Mouse (Mus musculus) telencephalon, adult 2 months (tissue): ENCODE data around the gene Olfr135.

Source experiments
- DNase-seq: peaks from one replicate; pipeline ENCODE4 v3.0.0-alpha.2; 2011; ENCODE audit warnings: low read depth, low spot score

Gene Olfr135

DNA sequence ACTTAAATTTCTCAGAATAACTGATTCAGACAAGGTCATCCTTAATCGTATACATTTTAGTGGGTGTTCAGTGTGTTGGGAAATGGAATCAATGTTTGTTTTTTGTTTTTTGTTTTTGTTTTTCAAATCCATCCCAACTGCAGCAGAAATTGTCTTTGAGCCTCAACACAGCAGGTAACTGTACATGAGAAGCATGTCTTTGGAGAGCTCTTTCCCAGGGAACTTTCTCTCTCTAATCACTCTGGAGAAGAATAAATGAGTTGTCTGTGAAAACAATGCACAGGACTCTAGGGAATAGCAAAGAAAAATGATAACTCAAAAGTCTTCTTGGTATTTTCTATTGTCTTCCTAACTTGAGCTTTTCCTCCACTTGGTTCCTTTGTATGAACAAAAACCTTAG lies at the start of gene Olfr135:
Olfr135 (plus strand) TSS at position 301 of the 400 bp plus-strand sequence.
- no peak for DNase-seq

DNA sequence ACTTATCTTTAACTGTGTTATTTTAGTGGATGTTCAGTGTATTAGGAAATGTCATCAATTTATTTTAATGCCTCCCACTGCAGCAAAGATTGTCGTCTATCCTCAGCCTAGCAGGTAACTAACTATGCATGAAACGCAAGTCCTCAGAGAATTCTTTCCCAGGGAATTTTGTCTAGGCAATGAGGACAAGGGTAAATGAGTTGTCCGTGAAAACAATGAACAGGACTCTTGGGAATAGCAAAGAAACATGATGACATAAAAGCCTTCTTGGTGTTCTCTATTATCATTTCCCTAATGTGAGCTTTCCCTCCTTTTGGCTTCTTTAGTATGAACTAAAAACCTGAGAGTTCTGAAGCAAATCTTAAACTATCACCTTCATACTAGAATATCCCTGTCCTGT lies 33.0 kb upstream of the Olfr135 start, which contains the start of gene Olfr134:
Olfr134 (plus strand) TSS at position 301 of the 400 bp plus-strand sequence.
- DNase-seq: no peak
